Mouse (Mus musculus): ENCODE results near the gene Mymx. TPM values are rescaled to one million over a fixed set of nuclear protein-coding genes. Genes with fewer than 3 reads are reported as not detected.

Gene Mymx
- polyA plus RNA-seq, 1 experiment from 2014 or later, result 0.30 TPM

DNA sequence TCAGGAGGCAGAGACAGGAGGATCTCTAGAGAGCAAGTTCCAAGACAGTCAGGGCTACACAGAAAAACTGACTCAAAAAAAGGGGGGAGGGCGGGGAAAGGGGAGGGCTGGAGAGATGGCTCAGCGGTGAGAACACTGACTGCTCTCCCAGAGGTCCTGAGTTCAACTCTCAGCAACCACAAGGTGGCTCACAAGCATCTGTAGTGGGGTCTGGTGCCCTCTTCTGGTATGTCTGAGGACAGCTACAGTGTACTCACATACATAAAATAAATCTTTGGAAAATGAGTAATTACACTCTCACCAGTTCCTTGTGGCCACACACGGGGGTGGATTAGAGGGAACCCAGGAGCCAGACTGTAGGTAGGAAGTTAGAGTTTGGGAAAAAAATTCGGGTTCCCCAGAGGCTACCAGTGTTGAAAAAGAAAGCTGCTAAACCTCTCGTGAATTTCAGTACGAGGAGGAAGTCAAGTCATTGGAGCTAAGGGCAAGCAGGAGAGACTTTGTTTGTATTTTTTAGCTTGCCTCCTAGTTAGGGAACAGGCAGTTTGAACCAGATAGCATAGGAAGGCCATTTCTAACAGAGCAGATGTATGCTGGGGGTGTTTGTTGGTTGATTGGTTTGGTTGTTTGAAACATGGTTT, 19.1 kb downstream of the Mymx start:
- Histone ChIP-seq H3K4me3 (no peak overlapping the region), H3K27me3 (ENCODE audit: poor library complexity, severe bottlenecking) (no peaks in the 10 kb centered on the region), H3K36me3 (replicated peaks) (peaks cover 18% of the 10 kb centered on the region), H3K27ac (no peak overlapping the region), H3K4me1 (peaks cover 37% of the 10 kb centered on the region), H3K9me3 (peaks cover 11% of the 10 kb centered on the region; the same call in 1 of the 2 replicates)
- DNase-seq (ENCODE audit: extremely low spot score, low spot score), result no peak
- 77% methylated on average over 6 of the region's 6 CpGs for WGBS

GRCm38 (mm10) chr17:45582188-45582587, 19.7 kb downstream of the Mymx start:
- Histone ChIP-seq H3K36me3 (replicated peaks) (peaks cover 13% of the 10 kb centered on the region), H3K27ac (no peak overlapping the region), H3K4me3 (no peak overlapping the region), H3K9me3 (peaks cover 11% of the 10 kb centered on the region; the same call in 1 of the 2 replicates), H3K4me1 (peaks cover 37% of the 10 kb centered on the region), H3K27me3 (ENCODE audit: poor library complexity, severe bottlenecking) (no peaks in the 10 kb centered on the region)
- 94% methylated on average over 6 of the region's 6 CpGs for WGBS
- DNase-seq (ENCODE audit: extremely low spot score, low spot score), result no peak

DNA sequence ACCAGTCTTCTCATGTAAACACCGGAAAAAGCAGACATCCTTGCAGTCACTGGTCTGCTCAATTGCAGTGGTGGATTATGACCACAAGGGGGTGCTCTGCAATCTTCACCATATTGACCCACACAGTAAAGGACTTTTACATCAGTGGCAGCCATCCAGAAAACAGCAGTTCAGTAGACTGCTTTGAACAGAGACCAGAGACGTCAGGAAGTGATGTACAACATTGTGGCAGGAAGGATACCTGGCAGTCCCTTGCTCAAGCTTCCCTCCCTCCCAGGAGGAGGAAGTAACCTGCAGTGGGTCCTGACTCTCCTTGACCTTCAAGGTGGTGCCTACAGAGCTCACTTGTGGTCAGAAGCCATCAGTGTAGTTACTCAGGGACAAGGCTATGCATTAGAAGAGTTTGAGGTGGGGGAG, 20.3 kb downstream of the Mymx start:
- H3K27ac ChIP-seq, result no peak overlapping the region
- 22% methylated on average over 2 of the region's 2 CpGs for WGBS
- H3K9me3 ChIP-seq, result peaks cover 5% of the 10 kb centered on the region; the same call in 1 of the 2 replicates
- peak; percentile 72 for DNase-seq (ENCODE audit: extremely low spot score, low spot score)
- no peaks in the 10 kb centered on the region for H3K27me3 ChIP-seq (ENCODE audit: poor library complexity, severe bottlenecking)
- peaks cover 37% of the 10 kb centered on the region for H3K4me1 ChIP-seq
- H3K36me3 ChIP-seq (replicated peaks), result peaks cover 7% of the 10 kb centered on the region
- no peak overlapping the region; the same call in 1 of the 2 replicates for H3K4me3 ChIP-seq

DNA sequence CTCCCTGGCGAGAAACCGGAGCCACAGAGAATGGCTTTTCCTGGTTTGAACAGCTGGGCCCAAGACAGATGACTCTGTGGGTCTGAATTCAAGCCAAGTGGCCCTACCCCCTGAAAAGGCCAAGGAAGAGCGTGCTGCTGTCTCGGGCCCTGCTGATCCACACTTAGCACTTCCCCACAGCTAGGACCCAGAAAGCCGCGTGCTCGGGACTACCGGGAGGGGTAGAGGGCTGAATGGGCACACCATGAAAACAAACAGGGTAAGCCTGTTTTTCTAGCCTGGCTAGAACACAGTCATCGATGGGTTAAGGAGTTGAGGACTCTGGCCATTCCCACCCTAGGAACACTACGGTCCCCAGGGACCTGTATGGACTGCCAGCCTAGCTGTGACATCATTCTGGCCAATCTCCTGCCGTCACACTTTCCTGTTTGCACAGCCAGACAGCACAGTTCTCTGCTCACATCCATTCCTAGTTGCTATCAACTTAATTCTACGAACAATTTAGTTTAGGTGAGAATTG, 20.9 kb downstream of the Mymx start:
- no peak for DNase-seq (ENCODE audit: extremely low spot score, low spot score)
- 51% methylated on average over 12 of the region's 12 CpGs for WGBS

GRCm38 (mm10) chr17:45579554-45579953, 22.3 kb downstream of the Mymx start:
- no peaks in the 10 kb centered on the region for H3K9me3 ChIP-seq
- no peaks in the 10 kb centered on the region for H3K27me3 ChIP-seq (ENCODE audit: poor library complexity, severe bottlenecking)
- no peaks in the 10 kb centered on the region for H3K36me3 ChIP-seq (replicated peaks)
- H3K4me1 ChIP-seq, result peaks cover 26% of the 10 kb centered on the region
- WGBS, result 92% methylated on average over 4 of the region's 4 CpGs
- no peak overlapping the region for H3K4me3 ChIP-seq
- no peak overlapping the region for H3K27ac ChIP-seq
- DNase-seq (ENCODE audit: extremely low spot score, low spot score), result no peak

More for the DNA sequence above, 20.9 kb downstream of the Mymx start:
- Histone ChIP-seq H3K27ac (no peak overlapping the region), H3K36me3 (replicated peaks) (peaks cover 2% of the 10 kb centered on the region), H3K4me3 (no peak overlapping the region), H3K27me3 (ENCODE audit: poor library complexity, severe bottlenecking) (no peaks in the 10 kb centered on the region), H3K9me3 (no peaks in the 10 kb centered on the region), H3K4me1 (peaks cover 32% of the 10 kb centered on the region)

GRCm38 (mm10) chr17:45578843-45579242, 23.1 kb downstream of the Mymx start:
- DNase-seq (ENCODE audit: extremely low spot score, low spot score), result no peak
- Histone ChIP-seq H3K4me1 (peaks cover 26% of the 10 kb centered on the region), H3K27me3 (ENCODE audit: poor library complexity, severe bottlenecking) (no peaks in the 10 kb centered on the region), H3K36me3 (replicated peaks) (no peaks in the 10 kb centered on the region), H3K27ac (no peak overlapping the region), H3K4me3 (no peak overlapping the region), H3K9me3 (no peaks in the 10 kb centered on the region)
- 76% methylated on average over 7 of the region's 7 CpGs for WGBS

GRCm38 (mm10) chr17:45578242-45578641, 23.7 kb downstream of the Mymx start:
- Histone ChIP-seq H3K4me3 (no peak overlapping the region), H3K4me1 (peaks cover 30% of the 10 kb centered on the region), H3K36me3 (replicated peaks) (no peaks in the 10 kb centered on the region), H3K9me3 (no peaks in the 10 kb centered on the region), H3K27me3 (ENCODE audit: poor library complexity, severe bottlenecking) (no peaks in the 10 kb centered on the region), H3K27ac (no peak overlapping the region)
- no peak for DNase-seq (ENCODE audit: extremely low spot score, low spot score)
- WGBS, result 69% methylated on average over 5 of the region's 5 CpGs

DNA sequence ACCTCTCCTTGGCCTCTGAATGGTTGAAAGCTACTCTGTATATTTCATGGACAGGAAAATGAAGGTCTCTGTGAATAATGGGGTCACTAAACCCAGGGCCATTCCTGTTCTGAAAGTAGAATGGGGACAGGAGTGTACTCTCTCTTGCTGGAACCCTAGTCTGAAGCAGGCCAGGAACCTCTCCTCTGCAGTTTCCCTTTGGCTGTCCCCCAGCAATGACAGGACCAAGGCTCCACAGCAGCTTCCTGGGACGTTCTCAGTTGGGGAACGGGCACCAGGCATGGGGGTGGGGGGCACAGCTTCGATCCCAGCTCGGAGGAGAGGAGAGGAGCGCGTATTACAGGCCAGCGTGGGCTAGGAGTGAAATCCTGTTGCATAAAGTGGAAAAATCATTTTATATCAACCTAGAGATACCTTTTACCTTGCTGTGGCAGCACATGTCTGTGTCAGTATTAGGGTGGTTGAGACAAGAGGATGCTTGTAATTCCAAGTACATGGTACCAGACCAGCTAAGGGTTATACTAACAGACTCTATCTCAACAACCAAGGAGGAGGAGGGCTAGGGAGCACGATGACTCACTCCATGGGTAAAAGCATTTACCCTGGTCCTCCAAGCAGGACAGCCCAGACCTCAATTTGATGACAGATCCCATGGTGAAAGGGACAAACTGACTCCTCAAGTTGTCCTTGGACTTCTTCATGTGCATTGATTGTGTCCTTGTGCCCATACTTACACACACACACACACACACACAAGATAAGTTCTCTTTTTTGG, 26.6 kb downstream of the Mymx start:
- peaks cover 37% of the 10 kb centered on the region for H3K4me1 ChIP-seq
- WGBS, result 87% methylated on average over 8 of the region's 8 CpGs
- H3K4me3 ChIP-seq, result peak overlapping the region; percentile 83
- H3K27ac ChIP-seq, result peak overlapping the region; percentile 99
- peaks cover 22% of the 10 kb centered on the region for H3K36me3 ChIP-seq (replicated peaks)
- H3K9me3 ChIP-seq, result no peaks in the 10 kb centered on the region
- no peak for DNase-seq (ENCODE audit: extremely low spot score, low spot score)
- no peaks in the 10 kb centered on the region for H3K27me3 ChIP-seq (ENCODE audit: poor library complexity, severe bottlenecking)

DNA sequence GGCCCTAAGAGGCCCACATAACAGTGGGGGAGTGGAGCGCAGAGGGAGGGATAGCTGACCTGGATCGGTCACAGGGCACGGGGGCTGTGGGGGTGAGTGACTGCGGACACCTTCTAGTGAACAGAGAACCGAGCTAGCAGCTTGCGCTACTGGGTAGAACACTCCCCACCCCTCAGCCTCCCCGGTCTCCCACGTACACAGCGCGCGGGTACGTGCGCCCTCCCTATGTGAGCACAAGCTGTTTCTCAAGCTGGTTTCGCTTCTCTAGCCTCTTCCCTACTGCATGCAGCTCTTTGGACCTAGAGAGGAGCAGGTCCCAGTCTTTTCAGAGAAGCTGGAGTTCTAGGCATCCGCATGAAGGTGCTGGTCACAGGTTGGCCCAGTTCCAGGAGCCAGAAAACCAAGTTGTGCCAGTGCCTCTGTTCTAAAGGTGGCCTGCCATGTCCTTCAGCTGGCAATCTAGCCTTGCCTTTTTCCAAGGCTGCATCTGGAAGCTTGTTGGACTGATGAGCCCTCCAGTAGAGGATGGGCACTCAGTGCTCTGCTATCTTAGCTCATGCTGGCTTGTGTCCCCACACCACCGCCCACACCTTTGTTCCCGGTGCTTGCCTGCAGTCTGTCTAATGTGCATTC, 27.7 kb downstream of the Mymx start:
- Histone ChIP-seq H3K27ac (peak overlapping the region; percentile 99), H3K4me1 (peaks cover 48% of the 10 kb centered on the region), H3K36me3 (replicated peaks) (peaks cover 33% of the 10 kb centered on the region), H3K9me3 (no peaks in the 10 kb centered on the region), H3K4me3 (peak overlapping the region; percentile 83), H3K27me3 (ENCODE audit: poor library complexity, severe bottlenecking) (no peaks in the 10 kb centered on the region)
- DNase-seq (ENCODE audit: extremely low spot score, low spot score), result peak; percentile 65
- 4% methylated on average over 17 of the region's 17 CpGs for WGBS

- DNase-seq (ENCODE audit: extremely low spot score, low spot score), result peak; percentile 94
- H3K27ac ChIP-seq, result peak overlapping the region; percentile 99
- no peaks in the 10 kb centered on the region for H3K27me3 ChIP-seq (ENCODE audit: poor library complexity, severe bottlenecking)
- H3K4me3 ChIP-seq, result peak overlapping the region; percentile 83
- peaks cover 38% of the 10 kb centered on the region for H3K36me3 ChIP-seq (replicated peaks)
- 0% methylated on average over 18 of the region's 18 CpGs for WGBS
- no peaks in the 10 kb centered on the region for H3K9me3 ChIP-seq
- peaks cover 52% of the 10 kb centered on the region for H3K4me1 ChIP-seq
Measured at GRCm38 (mm10) chr17:45573780-45574123, 28.1 kb downstream of the Mymx start.

DNA sequence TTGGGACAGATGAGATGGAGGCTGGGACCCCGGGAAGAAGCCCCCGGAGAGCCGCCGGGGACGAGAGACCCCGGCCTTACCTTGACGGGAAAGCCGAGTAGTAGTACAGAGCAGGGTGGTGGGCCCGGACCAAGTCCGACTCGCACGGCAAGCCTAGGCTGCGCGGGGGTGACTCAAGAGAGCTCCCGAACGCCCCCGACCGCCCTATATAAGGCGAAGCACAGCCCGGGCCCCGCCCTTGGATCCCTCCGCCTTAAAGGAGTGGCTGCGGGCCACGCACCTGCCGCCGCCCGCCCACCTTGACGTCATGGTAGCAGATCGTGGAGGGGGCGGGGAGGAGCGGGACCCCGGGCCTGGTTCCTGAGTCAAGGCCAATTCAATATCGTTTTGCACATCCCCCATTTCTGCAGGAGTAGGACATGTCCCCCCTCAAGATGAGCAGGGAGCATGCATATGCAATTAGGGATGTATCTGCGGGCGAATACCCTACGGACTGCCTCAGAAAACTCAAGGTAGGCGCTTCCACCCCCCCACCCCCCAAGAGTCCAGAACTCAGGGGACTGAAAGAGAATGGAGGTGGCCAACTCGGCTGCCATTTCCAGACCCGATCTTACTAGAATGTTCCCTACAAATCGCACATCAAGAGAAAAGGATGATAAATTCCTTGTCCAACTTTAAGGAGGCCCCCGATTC, 28.7 kb downstream of the Mymx start, which contains the start of gene Hsp90ab1:
TSS of gene Hsp90ab1 (minus strand) at position 185 of the 693 bp plus-strand sequence.
- WGBS, result under 1% methylated on average over 41 of the region's 41 CpGs
- peak within 1 kb of the TSS; percentile 83 for H3K4me3 ChIP-seq
- peaks cover 56% of the 10 kb centered on the region for H3K4me1 ChIP-seq
- no peaks in the 10 kb centered on the region for H3K9me3 ChIP-seq
- H3K27ac ChIP-seq, result peak within 1 kb of the TSS; percentile 99
- peak; percentile 99 for DNase-seq (ENCODE audit: extremely low spot score, low spot score)
- H3K36me3 ChIP-seq (replicated peaks), result peaks cover 43% of the 10 kb centered on the region
- H3K27me3 ChIP-seq (ENCODE audit: poor library complexity, severe bottlenecking), result no peaks in the 10 kb centered on the region
